Mouse (Mus musculus): Measurements from ENCODE around the gene Hist1h4k.
"Not testable (repeated sequence)": the region's sequence is repeated elsewhere in the genome, so short reads cannot be mapped to it uniquely, and the experiment has no call there.

Gene Hist1h4k

GRCm38 (mm10) chr13:21750159-21751017, at the start of gene Hist1h4k:
Gene Hist1h4k (minus strand): TSS chr13:21750505.
- in situ Hi-C loops (cut with MseI, MboI): not testable (repeated sequence)

GRCm38 (mm10) chr13:21797163-21797562, 46.9 kb upstream of the Hist1h4k start:
- in situ Hi-C loops (cut with MseI, MboI): not testable (repeated sequence)

GRCm38 (mm10) chr13:21795584-21795983, 45.3 kb upstream of the Hist1h4k start:
- in situ Hi-C loops (cut with MseI, MboI): no loop called here

GRCm38 (mm10) chr13:21790601-21791283, 40.4 kb upstream of the Hist1h4k start:
- in situ Hi-C loops (cut with MseI, MboI): no loop called here

GRCm38 (mm10) chr13:21789925-21790324, 39.6 kb upstream of the Hist1h4k start:
- in situ Hi-C loops (cut with MseI, MboI): no loop called here

- in situ Hi-C loops (cut with MseI, MboI): no loop called here
Measured at GRCm38 (mm10) chr13:21787760-21788593, 37.7 kb upstream of the Hist1h4k start.

- in situ Hi-C loops (cut with MseI, MboI): not testable (repeated sequence)
Measured at GRCm38 (mm10) chr13:21786899-21787629, 36.8 kb upstream of the Hist1h4k start, which contains the start of the genes Hist1h2an and Hist1h2bp. Gene Hist1h2an (minus strand): TSS chr13:21787218. Gene Hist1h2bp (plus strand): TSS chr13:21787461.

- in situ Hi-C loops (cut with MseI, MboI): no loop called here
Measured at GRCm38 (mm10) chr13:21786189-21786898, 36.0 kb upstream of the Hist1h4k start.

GRCm38 (mm10) chr13:21784311-21784710, 34.0 kb upstream of the Hist1h4k start:
- in situ Hi-C loops (cut with MseI, MboI): no loop called here

GRCm38 (mm10) chr13:21783734-21784161, 33.4 kb upstream of the Hist1h4k start:
- in situ Hi-C loops (cut with MseI, MboI): no loop called here

- in situ Hi-C loops (cut with MseI, MboI): no loop called here
Measured at GRCm38 (mm10) chr13:21783255-21783617, 32.9 kb upstream of the Hist1h4k start, which contains the start of gene Hist1h3i. Gene Hist1h3i (minus strand): TSS chr13:21783370.

- in situ Hi-C loops (cut with MseI, MboI): not testable (repeated sequence)
Measured at GRCm38 (mm10) chr13:21782361-21783254, 32.3 kb upstream of the Hist1h4k start.

- in situ Hi-C loops (cut with MseI, MboI): no loop called here
Measured at GRCm38 (mm10) chr13:21781639-21782038, 31.3 kb upstream of the Hist1h4k start.

- in situ Hi-C loops (cut with MseI, MboI): no loop called here
Measured at GRCm38 (mm10) chr13:21781021-21781555, 30.8 kb upstream of the Hist1h4k start.

- in situ Hi-C loops (cut with MseI, MboI): no loop called here
Measured at GRCm38 (mm10) chr13:21779767-21780731, 29.7 kb upstream of the Hist1h4k start, which contains the start of gene Hist1h1b. Gene Hist1h1b (minus strand): TSS chr13:21780625.

- in situ Hi-C loops (cut with MseI, MboI): no loop called here
Measured at GRCm38 (mm10) chr13:21778814-21779766, 28.8 kb upstream of the Hist1h4k start.

- in situ Hi-C loops (cut with MseI, MboI): no loop called here
Measured at GRCm38 (mm10) chr13:21755707-21756106, 5.4 kb upstream of the Hist1h4k start.

Data from mouse trophoblast stem cell (cell line).